Mouse (Mus musculus): ENCODE data around the gene Unc13c. TPM values are rescaled to one million over a fixed set of nuclear protein-coding genes. Genes with fewer than 3 reads are reported as not detected.

The Unc13c gene
- polyA plus RNA-seq, 1 experiment from 2014 or later: 0.02 TPM

DNA sequence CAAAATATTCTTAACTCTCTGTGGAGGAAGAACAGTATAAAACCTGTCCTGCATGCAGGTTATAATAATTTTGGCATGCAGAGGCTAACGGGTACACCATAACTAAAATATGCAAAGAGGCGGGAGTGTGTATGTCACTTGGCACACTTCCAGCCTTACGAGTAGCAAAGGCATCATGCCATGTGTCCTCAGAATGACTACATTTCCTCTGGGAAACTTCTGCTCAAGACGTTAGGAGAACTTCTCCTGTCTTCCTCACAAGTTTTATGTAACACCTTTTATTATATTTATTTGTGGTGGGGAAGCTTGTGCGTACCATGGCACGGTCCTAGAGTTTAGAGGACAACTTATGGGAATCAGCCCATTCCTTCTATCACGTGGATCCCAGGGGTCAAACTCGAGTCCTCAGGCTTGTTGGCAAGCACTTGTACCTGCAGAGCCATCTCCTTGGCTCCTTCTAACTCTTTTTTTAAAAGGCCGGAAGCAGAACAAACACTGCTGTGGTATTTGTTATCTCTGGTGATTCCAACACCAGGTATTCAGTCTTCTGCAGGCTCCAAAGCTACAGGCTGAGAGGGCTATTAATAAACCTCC is 3.3 kb downstream of the Unc13c start:
- WGBS (ENCODE audit: insufficient replicate concordance): 54% methylated on average over 9 of the region's 9 CpGs

DNA sequence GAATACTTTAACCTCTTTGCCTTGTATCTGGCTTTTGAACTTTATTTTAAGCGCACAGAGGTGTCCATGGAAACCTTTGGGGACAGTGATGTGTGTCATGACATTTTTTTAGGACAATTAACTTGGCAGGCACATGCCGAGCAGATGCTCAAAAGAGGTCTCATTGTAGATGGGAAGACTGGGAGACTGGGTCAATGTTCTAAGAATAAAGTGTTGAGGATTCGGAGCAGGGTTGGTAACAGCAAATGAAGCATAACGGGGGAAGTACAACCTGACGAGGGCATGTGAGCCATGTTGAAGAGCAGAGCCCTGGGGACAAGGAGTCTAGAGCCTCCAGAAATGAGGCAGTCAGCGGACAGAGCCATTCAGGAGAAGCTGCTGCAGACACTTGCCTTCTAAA is 6.3 kb downstream of the Unc13c start:
- no peaks in the 10 kb centered on the region for H3K27me3 ChIP-seq (ENCODE audit: control insufficient read depth, insufficient read depth, low read depth, low read length)
- ATAC-seq (ENCODE audit: low read depth): no peak
- H3K27ac ChIP-seq (ENCODE audit: low read length): no peak overlapping the region
- H3K9ac ChIP-seq (ENCODE audit: low read depth, low read length): no peak overlapping the region
- H3K36me3 ChIP-seq (ENCODE audit: control insufficient read depth, insufficient read depth): no peaks in the 10 kb centered on the region
- no peaks in the 10 kb centered on the region for H3K4me1 ChIP-seq (ENCODE audit: control insufficient read depth, low read depth, low read length)
- WGBS (ENCODE audit: insufficient replicate concordance): 63% methylated on average over 6 of the region's 6 CpGs
- no peaks in the 10 kb centered on the region for H3K9me3 ChIP-seq (replicated peaks; ENCODE audit: control insufficient read depth, low read length)
- H3K4me2 ChIP-seq (ENCODE audit: low read depth, low read length): no peak overlapping the region
- no peak overlapping the region for H3K4me3 ChIP-seq (ENCODE audit: low read depth, low read length)

More for the DNA sequence above, 3.3 kb downstream of the Unc13c start:
- Histone ChIP-seq H3K27ac (ENCODE audit: low read length) (no peak overlapping the region), H3K27me3 (ENCODE audit: control insufficient read depth, insufficient read depth, low read depth, low read length) (no peaks in the 10 kb centered on the region; the same call in 1 of the 2 replicates), H3K4me1 (ENCODE audit: control insufficient read depth, low read depth, low read length) (no peaks in the 10 kb centered on the region), H3K9me3 (replicated peaks; ENCODE audit: control insufficient read depth, low read length) (no peaks in the 10 kb centered on the region), H3K4me2 (ENCODE audit: low read depth, low read length) (no peak overlapping the region), H3K4me3 (ENCODE audit: low read depth, low read length) (no peak overlapping the region), H3K36me3 (ENCODE audit: control insufficient read depth, insufficient read depth) (no peaks in the 10 kb centered on the region), H3K9ac (ENCODE audit: low read depth, low read length) (no peak overlapping the region)
- no peak for ATAC-seq (ENCODE audit: low read depth)

DNA sequence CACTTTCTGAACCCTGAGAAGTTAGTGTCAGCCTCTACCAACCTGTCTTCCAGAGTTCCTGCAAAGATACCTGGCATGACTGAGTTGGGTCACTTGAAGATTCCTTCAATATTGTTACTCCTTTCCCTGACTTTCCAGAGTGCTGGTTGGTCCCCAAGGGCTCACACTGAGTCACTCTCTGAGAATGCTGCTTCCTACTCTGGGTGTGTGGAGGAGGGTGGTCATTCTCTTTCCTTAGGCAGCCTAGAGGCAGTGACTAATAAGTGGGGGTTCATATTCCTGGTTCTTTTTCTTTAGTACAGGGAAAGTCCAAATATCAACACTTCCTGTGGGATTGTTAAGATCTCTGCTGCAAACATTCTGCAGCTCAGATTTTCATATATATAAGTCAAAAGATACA is 16.4 kb downstream of the Unc13c start:
- Histone ChIP-seq H3K9me3 (replicated peaks; ENCODE audit: control insufficient read depth, low read length) (no peaks in the 10 kb centered on the region), H3K27me3 (ENCODE audit: control insufficient read depth, insufficient read depth, low read depth, low read length) (no peaks in the 10 kb centered on the region), H3K4me3 (ENCODE audit: low read depth, low read length) (no peak overlapping the region), H3K9ac (ENCODE audit: low read depth, low read length) (no peak overlapping the region), H3K36me3 (ENCODE audit: control insufficient read depth, insufficient read depth) (no peaks in the 10 kb centered on the region), H3K27ac (ENCODE audit: low read length) (no peak overlapping the region), H3K4me2 (ENCODE audit: low read depth, low read length) (no peak overlapping the region), H3K4me1 (ENCODE audit: control insufficient read depth, low read depth, low read length) (no peaks in the 10 kb centered on the region)
- ATAC-seq (ENCODE audit: low read depth): no peak

DNA sequence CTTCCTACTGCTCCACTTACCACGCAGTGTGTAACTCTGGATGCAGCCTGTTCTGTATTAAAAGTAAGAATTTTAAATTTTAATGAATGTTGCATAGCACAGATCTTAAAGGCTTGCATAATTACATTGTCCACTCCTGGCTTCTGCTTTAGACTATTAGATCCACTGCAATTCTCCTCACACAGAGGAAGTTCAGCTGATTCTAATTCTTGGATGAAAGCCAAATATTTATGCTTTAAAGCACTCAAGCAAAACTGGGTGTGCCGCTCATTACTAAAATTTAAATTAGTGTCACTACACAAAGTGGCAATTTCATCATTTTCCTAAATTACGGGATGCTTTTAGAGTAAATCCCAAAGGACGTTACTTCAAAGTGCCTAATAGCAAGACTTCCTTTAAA is 17.2 kb downstream of the Unc13c start:
- Histone ChIP-seq H3K9me3 (replicated peaks; ENCODE audit: control insufficient read depth, low read length) (no peaks in the 10 kb centered on the region), H3K4me3 (ENCODE audit: low read depth, low read length) (no peak overlapping the region)
- 60% methylated on average over 4 of the region's 4 CpGs for WGBS (ENCODE audit: insufficient replicate concordance)

DNA sequence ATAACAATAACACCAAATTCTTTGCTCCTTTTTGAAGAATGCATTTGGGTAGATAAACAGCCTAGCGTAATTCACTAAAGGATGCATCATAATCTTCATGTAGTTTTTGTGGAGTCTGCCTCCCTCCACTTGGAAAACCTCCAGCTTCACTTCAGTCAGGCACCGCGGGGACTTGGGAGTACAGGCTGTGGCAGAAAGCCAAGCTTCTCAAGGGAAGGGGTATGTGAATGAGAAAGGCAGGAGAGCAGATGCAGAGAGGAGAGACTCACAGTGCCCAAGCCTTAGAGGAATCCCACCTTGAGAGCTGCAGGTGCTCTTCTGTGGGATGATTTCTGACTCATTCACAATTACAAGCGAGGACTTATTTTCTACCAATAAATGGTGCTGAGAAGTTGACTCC is 33.9 kb downstream of the Unc13c start:
- H3K27me3 ChIP-seq (ENCODE audit: control insufficient read depth, insufficient read depth, low read depth, low read length): no peaks in the 10 kb centered on the region
- H3K4me1 ChIP-seq (ENCODE audit: control insufficient read depth, low read depth, low read length): no peaks in the 10 kb centered on the region
- no peak overlapping the region for H3K9ac ChIP-seq (ENCODE audit: low read depth, low read length)
- no peak overlapping the region for H3K4me3 ChIP-seq (ENCODE audit: low read depth, low read length)
- no peak overlapping the region for H3K27ac ChIP-seq (ENCODE audit: low read length)
- 68% methylated on average over 4 of the region's 4 CpGs for WGBS (ENCODE audit: insufficient replicate concordance)
- H3K4me2 ChIP-seq (ENCODE audit: low read depth, low read length): no peak overlapping the region
- H3K36me3 ChIP-seq (ENCODE audit: control insufficient read depth, insufficient read depth): no peaks in the 10 kb centered on the region
- no peak for ATAC-seq (ENCODE audit: low read depth)
- H3K9me3 ChIP-seq (replicated peaks; ENCODE audit: control insufficient read depth, low read length): peaks cover 2% of the 10 kb centered on the region; the same call in 1 of the 2 replicates

More for the DNA sequence above, 17.2 kb downstream of the Unc13c start:
- Histone ChIP-seq H3K9ac (ENCODE audit: low read depth, low read length) (no peak overlapping the region), H3K27me3 (ENCODE audit: control insufficient read depth, insufficient read depth, low read depth, low read length) (no peaks in the 10 kb centered on the region), H3K4me2 (ENCODE audit: low read depth, low read length) (no peak overlapping the region), H3K27ac (ENCODE audit: low read length) (no peak overlapping the region), H3K4me1 (ENCODE audit: control insufficient read depth, low read depth, low read length) (no peaks in the 10 kb centered on the region), H3K36me3 (ENCODE audit: control insufficient read depth, insufficient read depth) (no peaks in the 10 kb centered on the region)
- no peak for ATAC-seq (ENCODE audit: low read depth)

DNA sequence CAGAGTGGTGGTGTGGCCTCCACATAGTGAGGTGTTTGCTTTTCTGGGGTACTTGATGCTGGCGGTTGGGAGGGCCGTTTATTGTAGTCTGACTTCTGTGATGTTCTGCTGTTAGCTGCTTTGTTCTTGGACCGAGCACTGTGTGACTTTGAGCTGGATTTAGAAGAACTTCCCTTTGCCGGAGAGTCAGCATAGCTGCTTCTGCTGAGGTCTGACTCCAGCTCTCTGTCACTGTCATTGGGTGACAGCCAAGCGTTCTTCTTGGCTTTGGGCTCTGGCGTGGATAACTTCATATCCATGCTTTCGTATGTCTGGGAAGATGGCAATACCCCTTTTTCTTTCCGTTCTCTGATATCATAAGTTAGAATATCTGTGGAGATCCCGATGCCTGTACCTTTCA is 36.8 kb downstream of the Unc13c start:
- Histone ChIP-seq H3K4me1 (ENCODE audit: control insufficient read depth, low read depth, low read length) (no peaks in the 10 kb centered on the region), H3K4me2 (ENCODE audit: low read depth, low read length) (no peak overlapping the region), H3K9me3 (replicated peaks; ENCODE audit: control insufficient read depth, low read length) (peaks cover 2% of the 10 kb centered on the region; the same call in 1 of the 2 replicates), H3K27ac (ENCODE audit: low read length) (no peak overlapping the region), H3K9ac (ENCODE audit: low read depth, low read length) (no peak overlapping the region), H3K36me3 (ENCODE audit: control insufficient read depth, insufficient read depth) (no peaks in the 10 kb centered on the region), H3K4me3 (ENCODE audit: low read depth, low read length) (no peak overlapping the region), H3K27me3 (ENCODE audit: control insufficient read depth, insufficient read depth, low read depth, low read length) (no peaks in the 10 kb centered on the region)
- ATAC-seq (ENCODE audit: low read depth): no peak
- 78% methylated on average over 9 of the region's 9 CpGs for WGBS (ENCODE audit: insufficient replicate concordance)

DNA sequence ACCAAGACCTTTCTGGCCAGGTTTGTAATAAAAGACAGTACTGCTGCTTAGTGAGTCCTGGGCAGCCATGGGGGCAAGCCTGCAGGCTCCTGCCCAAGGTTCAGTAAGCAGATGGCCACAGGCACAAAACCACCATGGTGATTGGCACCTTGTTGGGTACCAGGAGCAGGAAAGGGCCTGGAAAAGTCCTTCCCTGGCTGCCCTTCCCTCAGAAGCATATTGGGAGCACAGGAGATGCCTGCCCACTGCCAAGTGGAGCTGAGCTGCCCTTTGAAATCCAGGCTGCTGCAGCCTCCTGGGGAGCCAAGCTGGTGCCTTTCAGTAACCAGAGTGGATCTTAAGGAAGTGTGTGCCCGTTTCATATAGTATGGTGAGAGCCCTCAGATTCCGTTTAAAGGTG is 41.5 kb downstream of the Unc13c start:
- no peak overlapping the region for H3K9ac ChIP-seq (ENCODE audit: low read depth, low read length)
- no peaks in the 10 kb centered on the region for H3K4me1 ChIP-seq (ENCODE audit: control insufficient read depth, low read depth, low read length)
- no peak for ATAC-seq (ENCODE audit: low read depth)
- no peak overlapping the region for H3K27ac ChIP-seq (ENCODE audit: low read length)
- H3K4me3 ChIP-seq (ENCODE audit: low read depth, low read length): no peak overlapping the region
- no peaks in the 10 kb centered on the region for H3K27me3 ChIP-seq (ENCODE audit: control insufficient read depth, insufficient read depth, low read depth, low read length)
- no peaks in the 10 kb centered on the region for H3K9me3 ChIP-seq (replicated peaks; ENCODE audit: control insufficient read depth, low read length)
- 44% methylated on average over 2 of the region's 2 CpGs for WGBS (ENCODE audit: insufficient replicate concordance)
- no peaks in the 10 kb centered on the region for H3K36me3 ChIP-seq (ENCODE audit: control insufficient read depth, insufficient read depth)
- no peak overlapping the region for H3K4me2 ChIP-seq (ENCODE audit: low read depth, low read length)

DNA sequence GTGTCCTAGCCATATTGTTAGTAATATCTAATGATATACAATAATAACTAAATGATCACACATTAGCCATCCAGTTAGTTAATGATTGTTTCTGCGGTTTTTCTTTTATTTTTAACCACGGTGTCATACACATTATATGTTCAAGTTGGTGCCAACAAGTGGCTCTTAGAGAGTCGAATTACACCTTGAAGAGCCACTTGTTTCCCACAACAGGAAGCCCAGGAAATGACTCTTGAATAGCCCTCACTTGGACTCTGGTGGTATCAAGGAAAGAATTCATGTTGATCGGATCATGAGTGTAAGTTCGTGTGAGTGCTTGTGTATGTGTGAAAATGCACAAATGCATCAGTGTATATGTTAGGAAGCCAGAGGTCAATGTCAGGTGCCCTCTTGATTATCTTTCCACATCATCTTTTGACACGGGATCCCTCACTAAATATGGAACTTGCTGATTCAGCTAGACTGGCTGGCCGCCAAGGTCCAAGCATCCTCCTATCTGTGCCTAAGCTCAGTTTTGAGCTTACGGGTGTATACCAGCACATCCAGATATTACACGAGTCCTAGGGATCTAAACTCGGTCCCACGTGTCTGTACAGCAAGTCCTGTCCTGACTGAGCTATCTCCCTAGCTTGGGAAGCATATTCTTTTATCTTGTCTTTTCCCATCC is 46.2 kb downstream of the Unc13c start:
- no peak for ATAC-seq (ENCODE audit: low read depth)
- no peak overlapping the region for H3K9ac ChIP-seq (ENCODE audit: low read depth, low read length)
- H3K4me3 ChIP-seq (ENCODE audit: low read depth, low read length): no peak overlapping the region
- WGBS (ENCODE audit: insufficient replicate concordance): 51% methylated on average over 11 of the region's 11 CpGs
- H3K4me1 ChIP-seq (ENCODE audit: control insufficient read depth, low read depth, low read length): no peaks in the 10 kb centered on the region
- no peak overlapping the region for H3K27ac ChIP-seq (ENCODE audit: low read length)
- no peaks in the 10 kb centered on the region for H3K9me3 ChIP-seq (replicated peaks; ENCODE audit: control insufficient read depth, low read length)
- H3K36me3 ChIP-seq (ENCODE audit: control insufficient read depth, insufficient read depth): no peaks in the 10 kb centered on the region
- H3K4me2 ChIP-seq (ENCODE audit: low read depth, low read length): no peak overlapping the region
- no peaks in the 10 kb centered on the region for H3K27me3 ChIP-seq (ENCODE audit: control insufficient read depth, insufficient read depth, low read depth, low read length)

DNA sequence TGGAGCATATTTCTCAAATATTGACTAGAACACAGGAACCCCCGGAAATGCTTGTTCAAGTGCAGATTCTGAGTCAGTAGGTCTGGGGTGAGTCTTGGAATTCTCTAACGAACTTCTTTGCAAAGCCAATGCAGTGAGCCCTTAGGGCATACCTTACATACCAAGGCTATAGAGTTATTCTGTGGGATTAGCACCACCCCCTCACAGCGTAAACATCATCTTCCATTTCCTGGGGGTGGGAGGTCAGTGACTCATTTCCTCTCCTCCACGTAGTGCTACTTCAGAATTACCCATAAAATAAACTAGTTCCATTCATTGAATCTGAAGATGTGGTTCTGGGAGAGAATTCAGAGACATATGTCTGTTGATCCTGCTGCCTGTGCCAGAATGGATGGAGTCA is 62.8 kb downstream of the Unc13c start:
- Histone ChIP-seq H3K9me3 (replicated peaks; ENCODE audit: control insufficient read depth, low read length) (no peaks in the 10 kb centered on the region), H3K36me3 (ENCODE audit: control insufficient read depth, insufficient read depth) (no peaks in the 10 kb centered on the region), H3K4me3 (ENCODE audit: low read depth, low read length) (no peak overlapping the region), H3K9ac (ENCODE audit: low read depth, low read length) (no peak overlapping the region), H3K4me1 (ENCODE audit: control insufficient read depth, low read depth, low read length) (no peaks in the 10 kb centered on the region), H3K4me2 (ENCODE audit: low read depth, low read length) (no peak overlapping the region), H3K27ac (ENCODE audit: low read length) (no peak overlapping the region), H3K27me3 (ENCODE audit: control insufficient read depth, insufficient read depth, low read depth, low read length) (no peaks in the 10 kb centered on the region)
- WGBS (ENCODE audit: insufficient replicate concordance): 47% methylated on average over 4 of the region's 4 CpGs
- no peak for ATAC-seq (ENCODE audit: low read depth)

Measured in liver, embryonic 16.5 days (tissue).